Mouse (Mus musculus) liver, embryonic 14.5 days (tissue): ENCODE data around the gene Tex48. TPM values are rescaled to one million over a fixed set of nuclear protein-coding genes. Genes with fewer than 3 reads are reported as not detected.

Source experiments
- ATAC-seq: fragments of 200-750 bp; cut with Nextera tagmentation; 2 replicates; pipeline ENCODE4 v1.8.0; 2017; ENCODE audit warnings: moderate number of reproducible peaks, mild to moderate bottlenecking, moderate library complexity; ENCODE audit not compliant: insufficient read depth
- DNase-seq, 3 experiments: peaks; one replicate each; pipeline ENCODE4 v3.0.0-alpha.2; 2012 to 2013; ENCODE audit warnings: low read depth in 3 of 3, low spot score in 3 of 3
- H3K27ac ChIP-seq: fragments of 300-500 bp; sonication (generic); 2 replicates; pipeline ENCODE4 v1.5.1; 2014; ENCODE audit warnings: moderate library complexity, mild to moderate bottlenecking, control low read depth, inconsistent platforms
- H3K27me3 ChIP-seq: fragments of 300-500 bp; sonication (generic); 2 replicates; pipeline ENCODE4 v1.6.1; 2014; ENCODE audit warnings: mild to moderate bottlenecking, low read length, moderate library complexity; ENCODE audit not compliant: control insufficient read depth, insufficient read depth
- H3K36me3 ChIP-seq: fragments of 300-500 bp; sonication (generic); replicated peaks from 2 replicates; pipeline ENCODE4 v1.6.1; 2014; ENCODE audit warnings: low read depth; ENCODE audit not compliant: control insufficient read depth, insufficient read depth
- H3K4me1 ChIP-seq, 2 experiments: fragments of 200-500 bp in 1 of 2; fragments of 300-500 bp in 1 of 2; sonication (generic) in 1 of 2; replicated peaks; 2 replicates each; pipeline ENCODE4 v1.6.1; 2012 to 2014; ENCODE audit warnings: antibody characterized with exemption in 1 of 2, inconsistent platforms in 1 of 2, low read length in 1 of 2; ENCODE audit not compliant: control insufficient read depth in 2 of 2, insufficient read depth in 2 of 2
- H3K4me2 ChIP-seq: fragments of 300-500 bp; sonication (generic); 2 replicates; pipeline ENCODE4 v1.6.1; 2014; ENCODE audit warnings: low read depth, mild to moderate bottlenecking, control low read depth, moderate library complexity
- H3K4me3 ChIP-seq, 2 experiments: fragments of 200-500 bp in 1 of 2; fragments of 300-500 bp in 1 of 2; sonication (generic) in 1 of 2; 2 replicates each; pipeline ENCODE4 v1.5.1; 2012 to 2014; ENCODE audit warnings: low read depth in 2 of 2, low read length in 2 of 2, mild to moderate bottlenecking in 2 of 2, control low read depth in 1 of 2, inconsistent platforms in 1 of 2, moderate library complexity in 1 of 2; ENCODE audit not compliant: insufficient read depth in 1 of 2
- H3K9ac ChIP-seq: fragments of 300-500 bp; sonication (generic); replicated peaks from 2 replicates; pipeline ENCODE4 v1.6.1; 2014; ENCODE audit warnings: mild to moderate bottlenecking, control low read depth, moderate library complexity
- H3K9me3 ChIP-seq: fragments of 300-500 bp; sonication (generic); 2 replicates; pipeline ENCODE4 v1.6.1; 2016; ENCODE audit warnings: low read length, mixed read lengths; ENCODE audit not compliant: control insufficient read depth
- CTCF ChIP-seq: IDR thresholded peaks from 2 replicates; pipeline ENCODE4 v1.5.1; 2016; ENCODE audit warnings: antibody characterized with exemption, low read depth, control low read depth
- EP300 ChIP-seq: IDR thresholded peaks from 2 replicates; pipeline ENCODE4 v1.6.1; 2016; ENCODE audit warnings: antibody characterized with exemption, low read depth
- WGBS: fragments of 180-500 bp; shearing (Covaris S2); extraction: QIAGEN DNeasy Blood & Tissue Kit; methylation state at CpG from one replicate; pipeline ENCODE4 v1.1.7; 2014; ENCODE audit not compliant: insufficient replicate concordance; 5-methylcytosine and 5-hydroxymethylcytosine counted together
- polyA plus RNA-seq, 2 experiments: library from polyadenylated mRNA; depleted of rRNA in 1 of 2; stranded (reverse) in 1 of 2; unstranded in 1 of 2; fragments of >200 nt; fragmentation: Nextera tagmentation in 1 of 2; extraction: Ambion mirVana in 1 of 2; gene quantifications; 2 replicates each; pipeline versions ENCODE4 v1.2.1 to v1.2.3; 2012 to 2014

The Tex48 gene
- polyA plus RNA-seq, 2 experiments = not detected

- Histone ChIP-seq H3K4me3 (no peak overlapping the region), H3K27me3 (no peaks in the 10 kb centered on the region), H3K36me3 (no peaks in the 10 kb centered on the region), H3K27ac (no peak overlapping the region), H3K4me2 (no peak overlapping the region), H3K9ac (no peak overlapping the region), H3K4me1 (no peaks in the 10 kb centered on the region), H3K9me3 (no peaks in the 10 kb centered on the region)
- DNase-seq = no peak
- no peak for ATAC-seq
- TF ChIP-seq EP300 (no peak), CTCF (no peak)
- 52% methylated on average over 2 of the region's 2 CpGs for WGBS
Observed at GRCm38 (mm10) chr4:63621861-63622260, 367 bp downstream of the Tex48 start.

GRCm38 (mm10) chr4:63608391-63608790, 13.8 kb downstream of the Tex48 start:
- WGBS = 72% methylated on average over 7 of the region's 7 CpGs
- DNase-seq (no peak), ATAC-seq (no peak)
- no peaks in the 10 kb centered on the region for H3K4me1 ChIP-seq
- no peak overlapping the region for H3K9ac ChIP-seq
- no peak overlapping the region for H3K4me2 ChIP-seq
- H3K9me3 ChIP-seq = no peaks in the 10 kb centered on the region
- no peak overlapping the region for H3K27ac ChIP-seq
- TF ChIP-seq CTCF (no peak), EP300 (no peak)
- no peaks in the 10 kb centered on the region for H3K27me3 ChIP-seq
- H3K4me3 ChIP-seq = no peak overlapping the region
- H3K36me3 ChIP-seq = no peaks in the 10 kb centered on the region

DNA sequence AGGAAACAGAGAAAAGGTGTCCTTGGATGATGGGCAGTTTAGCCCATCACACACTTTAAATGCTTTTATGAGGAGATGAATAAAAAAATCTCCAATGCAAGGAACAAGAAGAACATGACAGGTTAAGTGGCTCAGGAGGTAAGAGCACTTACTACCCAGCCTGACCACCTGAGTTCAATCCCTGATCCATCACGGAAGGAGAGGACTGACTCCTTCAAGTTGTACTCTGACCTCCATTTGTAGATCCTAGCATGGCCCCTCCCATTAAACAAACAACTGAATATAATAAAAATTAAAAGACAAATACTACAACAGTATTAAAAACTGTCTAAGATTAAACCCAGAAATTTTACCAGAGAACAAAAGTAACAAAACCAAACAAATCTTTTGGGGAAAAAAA, 16.3 kb downstream of the Tex48 start:
- 62% methylated on average over 1 of the region's 1 CpGs for WGBS
- Histone ChIP-seq H3K27me3 (no peaks in the 10 kb centered on the region), H3K4me3 (no peak overlapping the region), H3K9ac (no peak overlapping the region), H3K36me3 (no peaks in the 10 kb centered on the region), H3K9me3 (no peaks in the 10 kb centered on the region), H3K27ac (no peak overlapping the region), H3K4me1 (no peaks in the 10 kb centered on the region), H3K4me2 (no peak overlapping the region)
- TF ChIP-seq CTCF = no peak
- TF ChIP-seq EP300 = no peak
- no peak for ATAC-seq
- no peak for DNase-seq

DNA sequence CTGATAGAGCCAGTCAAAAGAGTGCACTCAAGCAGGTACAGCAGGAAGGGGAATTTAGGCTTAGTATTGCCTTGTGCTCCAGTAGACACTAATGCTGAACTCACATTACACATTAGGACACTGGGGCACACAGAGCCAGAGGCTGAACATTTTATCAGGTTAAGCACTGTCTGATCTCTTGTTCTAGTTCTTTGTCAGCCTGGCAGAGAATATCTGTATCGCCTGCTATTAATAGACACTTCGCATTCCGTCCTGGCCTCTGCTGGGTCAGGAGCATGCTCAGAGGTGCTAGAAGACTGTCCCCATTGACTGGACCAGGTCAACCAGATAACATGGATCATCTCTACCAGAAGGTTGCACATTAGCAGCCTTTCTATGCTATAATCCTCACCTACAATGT, 16.7 kb downstream of the Tex48 start:
- H3K27ac ChIP-seq = no peak overlapping the region
- no peak for DNase-seq
- H3K9me3 ChIP-seq = no peaks in the 10 kb centered on the region
- 71% methylated on average over 3 of the region's 3 CpGs for WGBS
- no peaks in the 10 kb centered on the region for H3K4me1 ChIP-seq
- H3K4me3 ChIP-seq = no peak overlapping the region
- TF ChIP-seq CTCF (no peak), EP300 (no peak)
- ATAC-seq = no peak
- no peaks in the 10 kb centered on the region for H3K27me3 ChIP-seq
- no peak overlapping the region for H3K4me2 ChIP-seq
- no peak overlapping the region for H3K9ac ChIP-seq
- H3K36me3 ChIP-seq = no peaks in the 10 kb centered on the region

DNA sequence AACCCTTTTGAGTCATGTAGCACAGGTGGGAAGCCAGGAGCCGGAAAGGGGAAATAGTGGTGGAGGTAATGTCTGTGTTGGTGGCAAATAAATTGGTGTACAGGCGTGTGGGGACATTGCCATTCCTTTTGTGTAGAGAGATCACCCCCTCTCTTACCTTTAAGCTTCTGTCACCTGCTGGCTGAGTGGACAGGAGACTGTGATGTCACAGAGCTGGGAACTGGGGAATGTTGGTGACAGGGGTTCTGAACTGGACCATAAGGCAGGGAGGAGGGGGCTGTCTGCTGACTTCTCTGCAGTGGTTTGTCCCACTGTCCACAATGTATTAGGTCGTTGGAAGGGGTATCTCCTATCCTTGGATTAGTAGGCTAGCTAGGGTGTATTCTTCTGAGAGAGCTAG, 17.3 kb downstream of the Tex48 start, which contains the start of gene Gm11213:
Gm11213 (minus strand) TSS at position 317 of the 400 bp plus-strand sequence.
- Histone ChIP-seq H3K4me1 (no peaks in the 10 kb centered on the region), H3K4me2 (no peak within 1 kb of the TSS), H3K4me3 (no peak within 1 kb of the TSS), H3K27me3 (no peaks in the 10 kb centered on the region), H3K9me3 (no peaks in the 10 kb centered on the region), H3K9ac (no peak within 1 kb of the TSS), H3K36me3 (no peaks in the 10 kb centered on the region), H3K27ac (no peak within 1 kb of the TSS)
- DNase-seq (no peak), ATAC-seq (no peak)
- 38% methylated on average over 3 of the region's 3 CpGs for WGBS
- TF ChIP-seq CTCF = no peak
- no peak for TF ChIP-seq EP300
